Mouse (Mus musculus): Measurements from ENCODE around the gene Fcgr4. TPM values are rescaled to one million over a fixed set of nuclear protein-coding genes. Genes with fewer than 3 reads are reported as not detected.

The Fcgr4 gene
- total RNA-seq, 1 experiment from 2014 or later, result 1.6 TPM

Small RNA genes within 50 kb of the gene (microRNA-seq; reads per million reads assigned to microRNA genes)
- 0 reads per million in 2 experiments for gene Gm27552
- gene Mir6546, result 0.69 to 1.8 reads per million in 2 experiments

Other genes with a start within 250 kb of the Fcgr4 start
- gene Atf6, start 151.1 kb upstream of the Fcgr4 start, total RNA-seq (2021), result 34.5 and 34.8 TPM in 2 replicates
- 0.55 TPM in 1 of 2 replicates, not detected in the other for gene Gm26620, start 133.9 kb upstream of the Fcgr4 start, total RNA-seq (2021)
- gene Dusp12, start 133.4 kb upstream of the Fcgr4 start, total RNA-seq (2021), result 18.9 and 19.4 TPM in 2 replicates
- gene Fcrlb, start 106.0 kb upstream of the Fcgr4 start, total RNA-seq (2021), result not detected in 2 replicates
- gene Fcrla, start 91.3 kb upstream of the Fcgr4 start, total RNA-seq (2021), result 0.46 TPM in 1 of 2 replicates, not detected in the other
- gene Fcgr2b, start 42.4 kb upstream of the Fcgr4 start, total RNA-seq (2021), result 1.5 and 2.6 TPM in 2 replicates
- 5.5 and 7.4 TPM in 2 replicates for gene Fcgr3, start 46.0 kb downstream of the Fcgr4 start, total RNA-seq (2021)
- 2.3 and 4.5 TPM in 2 replicates for gene Cfap126, start 95.0 kb downstream of the Fcgr4 start, total RNA-seq (2021)
- 372 and 386 TPM in 2 replicates for gene Sdhc, start 131.7 kb downstream of the Fcgr4 start, total RNA-seq (2021)
- gene Mpz, start 131.8 kb downstream of the Fcgr4 start, total RNA-seq (2021), result 0.88 and 2.9 TPM in 2 replicates
- gene Pcp4l1, start 177.3 kb downstream of the Fcgr4 start, total RNA-seq (2021), result 36.1 and 37.7 TPM in 2 replicates
- gene Nr1i3, start 195.1 kb downstream of the Fcgr4 start, total RNA-seq (2021), result 3.0 TPM in 1 of 2 replicates, not detected in the other
- 32.9 and 43.7 TPM in 2 replicates for gene Tomm40l, start 203.6 kb downstream of the Fcgr4 start, total RNA-seq (2021)
- gene Apoa2, start 206.1 kb downstream of the Fcgr4 start, total RNA-seq (2021), result 2.1 and 105 TPM in 2 replicates
- 11.1 and 13.7 TPM in 2 replicates for gene Fcer1g, start 215.4 kb downstream of the Fcgr4 start, total RNA-seq (2021)
- 0.62 and 0.67 TPM in 2 replicates for gene Adamts4, start 231.5 kb downstream of the Fcgr4 start, total RNA-seq (2021)
- gene Ndufs2, start 232.5 kb downstream of the Fcgr4 start, total RNA-seq (2021), result 565 and 662 TPM in 2 replicates

Measured in adrenal gland, postnatal 25 days (tissue).